ENCODE assay signal across 8 mouse cellular contexts in genomic region chr12:35532151-35532550, GRCm38 (mm10). TPM values are rescaled to one million over a fixed set of nuclear protein-coding genes. Genes with fewer than 3 reads are reported as not detected.
DNase-seq lines count a peak whose midpoint lies in the region; ATAC-seq and TF ChIP-seq lines count a peak whose summit lies in the region.

No protein-coding gene starts in this region.

- no peaks in the 10 kb centered on the region for H3K9me3 ChIP-seq in hindbrain, embryonic 11.5 days (ENCODE audit: control insufficient read depth, low read length)
- no peaks in the 10 kb centered on the region for H3K9me3 ChIP-seq in hindbrain, embryonic 12.5 days (replicated peaks)
- H3K9me3 ChIP-seq in limb, embryonic 11.5 days (ENCODE audit: control insufficient read depth, low read length) = no peaks in the 10 kb centered on the region
- H3K9me3 ChIP-seq in stomach, postnatal 0 days (ENCODE audit: control insufficient read depth, low read length) = no peaks in the 10 kb centered on the region

- peak; percentile 81 for TF ChIP-seq CTCF in stomach, postnatal 0 days (IDR thresholded peaks at IDR 0.05; ENCODE audit: low read depth)

- H3K9ac ChIP-seq in hindbrain, embryonic 11.5 days (ENCODE audit: low read depth, low read length) = no peak overlapping the region
- no peak overlapping the region for H3K9ac ChIP-seq in hindbrain, embryonic 12.5 days
- no peak overlapping the region for H3K9ac ChIP-seq in limb, embryonic 11.5 days (ENCODE audit: low read length)
- H3K9ac ChIP-seq in stomach, postnatal 0 days (ENCODE audit: low read length) = no peak overlapping the region

- H3K27ac ChIP-seq in hindbrain, embryonic 11.5 days (ENCODE audit: low read depth, low read length) = no peak overlapping the region
- no peak overlapping the region for H3K27ac ChIP-seq in hindbrain, embryonic 12.5 days
- no peak overlapping the region for H3K27ac ChIP-seq in limb, embryonic 11.5 days (replicated peaks; ENCODE audit: low read depth, low read length)
- H3K27ac ChIP-seq in stomach, postnatal 0 days (replicated peaks) = no peak overlapping the region

- 25% methylated on average over 5 of the region's 5 CpGs for WGBS in hindbrain, embryonic 11.5 days
- WGBS in hindbrain, embryonic 12.5 days = 22% methylated on average over 5 of the region's 5 CpGs
- 28% methylated on average over 5 of the region's 5 CpGs for WGBS in limb, embryonic 11.5 days
- WGBS in stomach, postnatal 0 days = 8% methylated on average over 5 of the region's 5 CpGs

- no peak overlapping the region for H3K4me2 ChIP-seq in hindbrain, embryonic 11.5 days (replicated peaks; ENCODE audit: low read depth, low read length)
- no peak overlapping the region for H3K4me2 ChIP-seq in hindbrain, embryonic 12.5 days (replicated peaks)
- H3K4me2 ChIP-seq in limb, embryonic 11.5 days (ENCODE audit: low read depth, severe bottlenecking) = no peak overlapping the region
- H3K4me2 ChIP-seq in stomach, postnatal 0 days (replicated peaks; ENCODE audit: low read depth) = peak overlapping the region; percentile 88

- no peak overlapping the region for H3K4me3 ChIP-seq in hindbrain, embryonic 11.5 days (ENCODE audit: low read depth, low read length)
- H3K4me3 ChIP-seq in hindbrain, embryonic 12.5 days = no peak overlapping the region
- H3K4me3 ChIP-seq in limb, embryonic 11.5 days (ENCODE audit: low read depth, low read length) = no peak overlapping the region
- peak overlapping the region; percentile 87 for H3K4me3 ChIP-seq in stomach, postnatal 0 days (ENCODE audit: low read depth, low read length)

- no peak for ATAC-seq in hindbrain, embryonic 11.5 days (ENCODE audit: low FRiP score)
- ATAC-seq in hindbrain, embryonic 12.5 days (ENCODE audit: low FRiP score) = no peak
- no peak for ATAC-seq in limb, embryonic 11.5 days (ENCODE audit: insufficient number of reproducible peaks, low FRiP score, low TSS enrichment, low read depth)
- ATAC-seq in stomach, postnatal 0 days (ENCODE audit: low FRiP score, low TSS enrichment) = no peak

- H3K4me1 ChIP-seq in hindbrain, embryonic 11.5 days (replicated peaks; ENCODE audit: control insufficient read depth, insufficient read depth, low read length) = no peaks in the 10 kb centered on the region
- no peaks in the 10 kb centered on the region; the same call in 1 of the 2 replicates for H3K4me1 ChIP-seq in hindbrain, embryonic 12.5 days
- no peaks in the 10 kb centered on the region for H3K4me1 ChIP-seq in limb, embryonic 11.5 days (ENCODE audit: control insufficient read depth, insufficient read depth, low read length)
- H3K4me1 ChIP-seq in stomach, postnatal 0 days (replicated peaks; ENCODE audit: control insufficient read depth, insufficient read depth) = no peaks in the 10 kb centered on the region

- H3K36me3 ChIP-seq in hindbrain, embryonic 11.5 days (ENCODE audit: control insufficient read depth, insufficient read depth, low read length) = no peaks in the 10 kb centered on the region
- no peaks in the 10 kb centered on the region for H3K36me3 ChIP-seq in hindbrain, embryonic 12.5 days
- H3K36me3 ChIP-seq in limb, embryonic 11.5 days (ENCODE audit: control insufficient read depth, insufficient read depth, low read length) = no peaks in the 10 kb centered on the region
- no peaks in the 10 kb centered on the region for H3K36me3 ChIP-seq in stomach, postnatal 0 days (ENCODE audit: control insufficient read depth, insufficient read depth, low read length)

- peak; percentile 80 for DNase-seq in hindbrain, embryonic 11.5 days (ENCODE audit: low spot score)
- DNase-seq in c-Kit-positive CD71-positive TER-119-negative erythroid progenitor cells, embryonic 14.5 days (ENCODE audit: low read depth) = peak; percentile 66
- peak; percentile 58 to 75 for DNase-seq in frontal cortex, postnatal 25 days (ENCODE audit: low spot score in 2 of 2)
- DNase-seq in kidney, adult 8-10 months = peak; percentile 45 to 83
- DNase-seq in limb, embryonic 11.5 days (ENCODE audit: low spot score) = peak; percentile 74
- DNase-seq in neural tube, embryonic 10.5 days (ENCODE audit: extremely low spot score, low spot score) = peak; percentile 61
- peak; percentile 68 for DNase-seq in stomach, postnatal 0 days (ENCODE audit: low spot score)

- peaks cover 6% of the 10 kb centered on the region; the same call in 1 of the 2 replicates for H3K27me3 ChIP-seq in hindbrain, embryonic 11.5 days (ENCODE audit: control insufficient read depth, insufficient read depth, low read length)
- H3K27me3 ChIP-seq in hindbrain, embryonic 12.5 days = peaks cover 8% of the 10 kb centered on the region; the same call in 1 of the 2 replicates
- peaks cover 4% of the 10 kb centered on the region; the same call in 1 of the 2 replicates for H3K27me3 ChIP-seq in limb, embryonic 11.5 days (ENCODE audit: control insufficient read depth, insufficient read depth, low read length)
- no peaks in the 10 kb centered on the region for H3K27me3 ChIP-seq in stomach, postnatal 0 days (ENCODE audit: control insufficient read depth, insufficient read depth, low read length)

- TF ChIP-seq EP300 in stomach, postnatal 0 days (optimal IDR thresholded peaks at IDR 0.05) = no peak

RNA-seq across cellular contexts. Expression of gene Ahr, which starts 2.7 kb away (rescaled TPM):
- 3.4 and 4.3 TPM in 2 replicates for polyA plus RNA-seq in hindbrain, embryonic 11.5 days (2014; fragmentation: Nextera tagmentation; extraction: Ambion mirVana)
- polyA plus RNA-seq in hindbrain, embryonic 12.5 days (2016; fragmentation: Nextera tagmentation; extraction: Ambion mirVana) = 5.5 and 7.0 TPM in 2 replicates
- 1.5 and 2.2 TPM in 2 replicates for polyA plus RNA-seq in limb, embryonic 11.5 days (2014; fragmentation: Nextera tagmentation; extraction: Ambion mirVana)
- polyA plus RNA-seq in stomach, postnatal 0 days (2015; fragmentation: Nextera tagmentation; extraction: Ambion mirVana) = 8.2 and 9.2 TPM in 2 replicates
